Mouse (Mus musculus): ENCODE results near the gene Trim40.

DNA sequence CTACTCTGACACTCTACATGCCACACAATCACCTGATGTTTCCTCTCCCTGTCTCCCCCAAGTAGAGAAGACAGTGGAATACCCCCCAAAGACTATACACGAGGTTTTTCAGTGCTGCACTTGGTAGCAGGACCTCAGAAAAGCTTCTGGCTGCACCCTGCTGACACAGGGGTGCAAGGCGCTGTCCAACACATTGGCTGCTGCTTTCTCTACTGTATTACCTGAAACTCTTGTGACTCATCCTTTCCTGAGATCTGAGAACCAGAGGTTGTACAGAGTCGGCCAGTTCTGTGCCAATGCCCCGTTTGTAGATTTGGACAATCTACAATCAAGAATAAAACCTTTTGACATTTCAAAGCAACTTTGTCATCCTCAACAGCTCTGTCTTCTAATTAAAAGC lies 19.9 kb upstream of the Trim40 start:
- TF ChIP-seq CTCF (IDR thresholded peaks at IDR 0.05; ENCODE audit: control insufficient read depth, insufficient read depth, low read length) (no peak), POLR2A (IDR thresholded peaks at IDR 0.05; ENCODE audit: borderline replicate concordance, control insufficient read depth, low read depth, low read length) (no peak)

All from bone marrow, adult 2 months (tissue).